Mouse (Mus musculus) ES-CJ7 (cell line): ENCODE data around the gene Btnl9.
A peak's percentile ranks its signal among the peaks of the same experiment; 100 is the strongest.
"Not testable (repeated sequence)": the region's sequence is repeated elsewhere in the genome, so short reads cannot be mapped to it uniquely, and the experiment has no call there.

Experiments
- DNase-seq: peaks from one replicate; pipeline ENCODE4 v3.0.0; 2011; ENCODE audit warnings: low read depth, low spot score

Btnl9 gene

GRCm38 (mm10) chr11:49176047-49176779, 10.7 kb downstream of the Btnl9 start:
- DNase-seq, result not testable (repeated sequence)

- DNase-seq, result no peak
Observed at GRCm38 (mm10) chr11:49175345-49175744, 11.6 kb downstream of the Btnl9 start.

GRCm38 (mm10) chr11:49170576-49170975, 16.4 kb downstream of the Btnl9 start:
- DNase-seq, result no peak

GRCm38 (mm10) chr11:49168839-49169611, 17.9 kb downstream of the Btnl9 start:
- DNase-seq, result peak; percentile 22

GRCm38 (mm10) chr11:49156821-49157814, 29.8 kb downstream of the Btnl9 start:
- DNase-seq, result no peak

GRCm38 (mm10) chr11:49154077-49154476, 32.9 kb downstream of the Btnl9 start, which contains the start of gene Olfr1394:
Gene Olfr1394, plus strand, starts transcription at chr11:49154377.
- DNase-seq, result no peak

- no peak for DNase-seq
Observed at GRCm38 (mm10) chr11:49141974-49142373, 45.0 kb downstream of the Btnl9 start, which contains the start of gene Olfr1395. Gene Olfr1395, plus strand, starts transcription at chr11:49142274.

- DNase-seq, result peak; percentile 30
Observed at GRCm38 (mm10) chr11:49124169-49124568, 62.8 kb downstream of the Btnl9 start.

- no peak for DNase-seq
Observed at GRCm38 (mm10) chr11:49119635-49120034, 67.3 kb downstream of the Btnl9 start.
